Mouse (Mus musculus): ENCODE results near the gene Gm572. TPM values are rescaled to one million over a fixed set of nuclear protein-coding genes. Genes with fewer than 3 reads are reported as not detected.

The Gm572 gene
- polyA plus RNA-seq, 1 experiment: not detected

DNA sequence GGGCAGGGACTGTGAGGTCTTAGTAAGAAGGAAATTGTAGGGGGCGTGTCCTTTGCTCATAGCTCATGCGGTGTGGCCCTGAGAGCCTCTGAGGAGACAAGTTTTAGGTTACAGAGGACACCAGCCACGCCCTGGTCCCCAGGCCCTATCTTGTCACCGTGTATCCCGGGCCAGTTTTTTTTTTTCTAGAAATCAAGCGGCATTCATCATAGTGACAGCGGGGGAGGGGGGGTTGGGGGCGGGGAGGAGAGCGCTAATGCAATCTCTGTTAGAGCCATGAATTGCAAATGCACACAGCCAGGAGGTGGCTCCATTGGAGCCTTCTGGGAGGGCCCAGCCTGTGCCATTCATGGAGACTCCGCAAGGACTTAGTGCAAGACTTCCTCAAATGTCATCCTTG is 68.2 kb downstream of the Gm572 start:
- no peak for DNase-seq (ENCODE audit: extremely low spot score in 1 of 2, low spot score in 1 of 2)

DNA sequence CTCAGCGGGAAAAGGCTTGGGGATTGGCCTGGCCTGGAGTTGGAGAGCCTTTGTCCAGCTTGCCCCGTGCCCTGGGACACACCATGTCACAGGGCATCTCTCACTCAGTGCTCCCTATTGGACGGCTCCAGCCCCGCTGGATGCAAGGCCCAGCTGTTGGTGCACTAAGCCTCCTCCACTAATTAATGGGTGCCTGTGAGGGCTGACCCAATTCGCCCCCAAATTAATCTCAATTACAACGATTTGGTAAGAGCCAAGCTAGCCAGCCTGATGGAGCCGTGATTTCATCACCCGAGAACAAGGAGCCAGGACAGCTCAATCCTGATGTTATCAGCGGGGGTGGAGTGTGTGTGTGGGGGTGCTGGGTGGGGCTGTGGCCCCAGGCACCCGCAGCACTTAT is 69.5 kb downstream of the Gm572 start:
- DNase-seq (ENCODE audit: extremely low spot score in 1 of 2, low spot score in 1 of 2): no peak

DNA sequence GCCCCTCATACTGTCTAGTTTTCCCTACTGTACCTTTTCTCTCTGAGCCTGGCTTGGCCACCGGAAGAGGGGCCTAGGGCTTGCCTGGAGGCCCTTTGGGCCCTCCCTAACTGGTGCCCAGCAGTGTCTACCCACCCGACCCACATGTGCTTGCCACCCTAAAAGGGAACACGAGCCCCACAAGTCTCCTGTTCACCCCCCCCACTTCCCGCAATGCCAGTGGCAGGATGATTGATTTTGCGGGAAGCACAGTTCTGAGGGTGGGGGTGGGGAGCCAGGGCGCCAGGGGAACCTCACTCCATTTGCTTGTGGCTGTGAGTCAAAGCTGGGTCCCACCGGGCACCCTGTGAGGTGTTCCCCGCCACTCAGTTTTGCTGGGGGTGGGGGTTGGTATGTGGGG is 70.9 kb downstream of the Gm572 start:
- no peak for DNase-seq (ENCODE audit: extremely low spot score in 1 of 2, low spot score in 1 of 2)

DNA sequence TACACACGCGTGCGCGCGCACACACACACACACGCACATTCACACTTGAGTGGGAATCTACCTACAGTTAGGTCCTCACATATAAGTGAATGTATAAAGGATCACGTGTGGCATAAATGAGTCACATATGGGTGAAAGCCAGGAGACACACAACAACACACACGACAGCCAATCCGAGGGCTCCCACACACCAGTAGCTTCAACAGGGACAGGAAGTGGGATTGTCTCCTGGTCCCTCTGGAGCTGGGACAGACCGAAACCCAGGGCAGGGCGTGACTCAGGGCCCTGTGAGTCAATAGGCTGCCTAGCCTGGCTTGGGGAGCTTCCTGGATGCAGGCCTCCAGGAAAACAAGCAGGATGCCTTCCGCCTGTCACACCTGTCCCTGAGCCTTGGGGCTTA is 71.6 kb downstream of the Gm572 start:
- no peak for DNase-seq (ENCODE audit: extremely low spot score in 1 of 2, low spot score in 1 of 2)

DNA sequence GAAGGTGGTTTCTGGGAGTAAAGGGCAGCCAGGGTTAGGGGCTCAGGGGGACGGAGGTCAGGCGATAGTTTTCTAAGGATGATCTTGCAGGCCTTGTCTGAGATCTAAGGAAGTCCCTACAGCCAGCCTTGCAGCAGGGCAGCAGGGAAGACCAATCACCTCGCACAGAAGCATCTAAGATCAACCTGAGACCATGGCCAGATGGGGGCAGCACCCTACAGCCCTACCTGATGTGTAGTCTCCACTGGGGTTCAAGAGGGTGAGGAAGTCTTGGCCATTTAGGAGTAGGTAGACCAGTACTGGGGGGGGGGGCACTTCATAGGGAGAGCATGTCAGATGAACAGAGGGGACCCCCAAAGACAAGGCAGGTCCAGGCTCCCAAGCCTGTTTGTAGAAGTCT is 72.3 kb downstream of the Gm572 start:
- peak in 1 of 2 experiments; percentile 8 for DNase-seq (ENCODE audit: extremely low spot score in 1 of 2, low spot score in 1 of 2)

Other genes with a start within 250 kb of the Gm572 start
- 10.4 and 10.7 TPM in 2 replicates for gene Ubiad1, start 198.5 kb upstream of the Gm572 start, polyA plus RNA-seq (2012; rRNA removed)
- 44.1 and 45.0 TPM in 2 replicates for gene Mtor, start 194.7 kb upstream of the Gm572 start, polyA plus RNA-seq (2012; rRNA removed)
- gene Angptl7, start 142.9 kb upstream of the Gm572 start, polyA plus RNA-seq (2012; rRNA removed): 0.28 and 0.40 TPM in 2 replicates
- 44.8 and 45.4 TPM in 2 replicates for gene Exosc10, start 84.9 kb upstream of the Gm572 start, polyA plus RNA-seq (2012; rRNA removed)
- gene Srm, start 51.8 kb upstream of the Gm572 start, polyA plus RNA-seq (2012; rRNA removed): 75.6 and 87.9 TPM in 2 replicates
- gene Masp2, start 40.8 kb upstream of the Gm572 start, polyA plus RNA-seq (2012; rRNA removed): 3.5 and 3.6 TPM in 2 replicates
- gene Tardbp, start 16.3 kb upstream of the Gm572 start, polyA plus RNA-seq (2012; rRNA removed): 286 and 304 TPM in 2 replicates
- 0.78 and 0.82 TPM in 2 replicates for gene Casz1, start 161.1 kb downstream of the Gm572 start, polyA plus RNA-seq (2012; rRNA removed)